ENCODE assay signal across 20 mouse cellular contexts in the genomic region with DNA sequence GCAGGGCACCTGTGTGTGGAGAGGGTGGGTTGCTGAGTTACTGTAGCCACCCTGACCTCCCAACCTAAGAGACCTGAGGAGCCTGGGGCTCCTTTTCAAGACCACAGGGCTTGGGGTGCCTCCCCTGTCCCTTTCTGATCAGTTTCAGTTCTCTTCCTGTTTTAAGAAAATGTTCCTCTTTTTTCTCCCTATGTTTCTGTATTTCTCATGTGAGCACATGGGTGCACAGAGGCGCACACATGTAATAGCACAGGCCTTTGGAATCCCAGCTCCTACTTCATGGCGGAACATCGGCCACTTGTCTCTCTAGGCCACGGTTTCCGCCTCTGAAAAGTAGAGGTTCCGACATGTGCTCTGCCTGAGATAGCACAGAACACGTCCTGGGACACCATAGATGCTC. TPM values are rescaled to one million over a fixed set of nuclear protein-coding genes. Genes with fewer than 3 reads are reported as not detected.
DNase-seq lines count a peak whose midpoint lies in the region; ATAC-seq and TF ChIP-seq lines count a peak whose summit lies in the region.
"Had no signal": no experiment of that assay in that cellular context is flagged by ENCODE, and none has a peak within 500 bp of the region (broad histone marks: within the 10 kb centered on the region; RNA-seq: fewer than 3 reads in every experiment).

No protein-coding gene starts in this region.

- DNase-seq in hindbrain, embryonic 14.5 days (ENCODE audit: low spot score) = no peak
- no peak for DNase-seq in hindbrain, postnatal 0 days (ENCODE audit: low spot score)
- peak; percentile 67 for DNase-seq in A20 (ENCODE audit: low read depth, low spot score)
- DNase-seq in urinary bladder, adult 18-20 months (ENCODE audit: low spot score in 2 of 2) = no peak
- DNase-seq in urinary bladder, postnatal 14 days (ENCODE audit: low spot score) = no peak
- DNase-seq: adrenal gland, adult 8-10 months; cerebellum, adult 11 months; cerebellum, adult 8-10 months; cerebellum, postnatal 25 days; gastrocnemius, postnatal 25 days; heart, adult 11 months; heart, postnatal 36 days had no signal

- WGBS in hindbrain, embryonic 14.5 days = 91% methylated on average over 7 of the region's 7 CpGs
- WGBS in hindbrain, postnatal 0 days = 92% methylated on average over 7 of the region's 7 CpGs

- ATAC-seq in hindbrain, embryonic 14.5 days (ENCODE audit: low FRiP score) = no peak
- no peak for ATAC-seq in hindbrain, postnatal 0 days
- ATAC-seq in common myeloid progenitor, adult 5-6 weeks (replicated peaks; ENCODE audit: low read depth, poor library complexity, severe bottlenecking) = peak; percentile 48; the same call in 1 of the 2 replicates
- peak; percentile 40; the same call in 1 of the 2 replicates for ATAC-seq in monocyte, adult 5-6 weeks (replicated peaks; ENCODE audit: insufficient number of reproducible peaks, low FRiP score, low TSS enrichment, poor library complexity, severe bottlenecking)
- ATAC-seq: forebrain, embryonic 16.5 days; hindbrain, embryonic 16.5 days had no signal

- H3K9ac ChIP-seq in hindbrain, embryonic 14.5 days = no peak overlapping the region
- H3K9ac ChIP-seq in hindbrain, postnatal 0 days (replicated peaks; ENCODE audit: low read length) = no peak overlapping the region
- H3K9ac ChIP-seq: embryonic facial prominence, embryonic 13.5 days; forebrain, embryonic 12.5 days; heart, embryonic 13.5 days had no signal

- H3K4me3 ChIP-seq in hindbrain, embryonic 14.5 days (replicated peaks; ENCODE audit: low read length) = no peak overlapping the region
- H3K4me3 ChIP-seq in hindbrain, postnatal 0 days (ENCODE audit: low read length) = no peak overlapping the region
- H3K4me3 ChIP-seq: embryonic facial prominence, embryonic 13.5 days; forebrain, embryonic 12.5 days; heart, embryonic 13.5 days had no signal

- no peaks in the 10 kb centered on the region for H3K27me3 ChIP-seq in hindbrain, embryonic 14.5 days (ENCODE audit: control insufficient read depth, insufficient read depth, low read length)
- no peaks in the 10 kb centered on the region for H3K27me3 ChIP-seq in hindbrain, postnatal 0 days (ENCODE audit: insufficient read depth, low read length)

- peak overlapping the region; percentile 9; the same call in 1 of the 2 replicates for H3K27ac ChIP-seq in hindbrain, embryonic 14.5 days
- H3K27ac ChIP-seq in hindbrain, postnatal 0 days = no peak overlapping the region
- H3K27ac ChIP-seq: embryonic facial prominence, embryonic 13.5 days; forebrain, embryonic 12.5 days; heart, embryonic 13.5 days had no signal

- H3K4me1 ChIP-seq in hindbrain, embryonic 14.5 days (replicated peaks; ENCODE audit: control insufficient read depth, insufficient read depth, low read length) = 0 out of 2 replicates have a peak, but pooled peaks cover 3% of the 10 kb centered on the region
- no peaks in the 10 kb centered on the region for H3K4me1 ChIP-seq in hindbrain, postnatal 0 days (ENCODE audit: insufficient read depth, low read length)
- H3K4me1 ChIP-seq: embryonic facial prominence, embryonic 13.5 days; heart, embryonic 13.5 days had no signal

- no peaks in the 10 kb centered on the region for H3K36me3 ChIP-seq in hindbrain, embryonic 14.5 days (replicated peaks; ENCODE audit: control insufficient read depth, insufficient read depth)
- H3K36me3 ChIP-seq in hindbrain, postnatal 0 days (ENCODE audit: insufficient read depth, low read length) = no peaks in the 10 kb centered on the region
- H3K36me3 ChIP-seq: embryonic facial prominence, embryonic 13.5 days; forebrain, embryonic 12.5 days; heart, embryonic 13.5 days had no signal

- no peaks in the 10 kb centered on the region for H3K9me3 ChIP-seq in hindbrain, embryonic 14.5 days (ENCODE audit: control insufficient read depth, low read length)
- no peaks in the 10 kb centered on the region for H3K9me3 ChIP-seq in hindbrain, postnatal 0 days (ENCODE audit: low read length)
- H3K9me3 ChIP-seq: forebrain, embryonic 12.5 days; heart, embryonic 13.5 days had no signal

- no peak overlapping the region for H3K4me2 ChIP-seq in hindbrain, embryonic 14.5 days (replicated peaks)
- no peak overlapping the region for H3K4me2 ChIP-seq in hindbrain, postnatal 0 days (ENCODE audit: low read depth, low read length)
- H3K4me2 ChIP-seq: embryonic facial prominence, embryonic 13.5 days; forebrain, embryonic 12.5 days; heart, embryonic 13.5 days had no signal

- no peak for TF ChIP-seq CTCF in hindbrain, postnatal 0 days (IDR thresholded peaks at IDR 0.05; ENCODE audit: low read depth)

RNA-seq across cellular contexts. Expression of a gene that starts 15.8 kb away (rescaled TPM):
- polyA plus RNA-seq in hindbrain, embryonic 14.5 days (2014; fragmentation: Nextera tagmentation; extraction: Ambion mirVana) = 197 and 208 TPM in 2 replicates
- 232 and 241 TPM in 2 replicates for total RNA-seq in hindbrain, postnatal 0 days (2014; rRNA removed)
- polyA plus RNA-seq in hindbrain, postnatal 0 days (2015; fragmentation: Nextera tagmentation; extraction: Ambion mirVana) = 216 and 218 TPM in 2 replicates
- total RNA-seq in common myeloid progenitor, adult 5-6 weeks (2017) = 101 and 107 TPM in 2 replicates
- total RNA-seq in monocyte, adult 5-6 weeks (2017) = 51.8 to 63.8 TPM (median 53.8 TPM) in 3 replicates

RNA-seq across cellular contexts. Expression of a gene that starts 37.4 kb away (rescaled TPM):
- 53.4 and 57.4 TPM in 2 replicates for polyA plus RNA-seq in hindbrain, embryonic 14.5 days (2014; fragmentation: Nextera tagmentation; extraction: Ambion mirVana)
- 288 and 303 TPM in 2 replicates for total RNA-seq in hindbrain, postnatal 0 days (2014; rRNA removed)
- 143 and 144 TPM in 2 replicates for polyA plus RNA-seq in hindbrain, postnatal 0 days (2015; fragmentation: Nextera tagmentation; extraction: Ambion mirVana)
- 33.8 and 51.5 TPM in 2 replicates for total RNA-seq in common myeloid progenitor, adult 5-6 weeks (2017)
- total RNA-seq in monocyte, adult 5-6 weeks (2017) = 61.5 to 65.7 TPM (median 63.1 TPM) in 3 replicates

RNA-seq across cellular contexts. Expression of a gene that starts 38.5 kb away (rescaled TPM):
- polyA plus RNA-seq in hindbrain, embryonic 14.5 days (2014; fragmentation: Nextera tagmentation; extraction: Ambion mirVana) = 2.7 and 3.2 TPM in 2 replicates
- 4.1 and 6.0 TPM in 2 replicates for total RNA-seq in hindbrain, postnatal 0 days (2014; rRNA removed)
- 5.1 and 5.3 TPM in 2 replicates for polyA plus RNA-seq in hindbrain, postnatal 0 days (2015; fragmentation: Nextera tagmentation; extraction: Ambion mirVana)
- 5.5 and 6.5 TPM in 2 replicates for total RNA-seq in common myeloid progenitor, adult 5-6 weeks (2017)
- 0.57 to 0.85 TPM in 2 of 3 replicates, not detected in the other for total RNA-seq in monocyte, adult 5-6 weeks (2017)
- total RNA-seq: gastrocnemius, adult 18-20 months; gastrocnemius, postnatal 25 days had no signal

RNA-seq across cellular contexts. Expression of a gene that starts 38.5 kb away (rescaled TPM):
- polyA plus RNA-seq in hindbrain, embryonic 14.5 days (2014; fragmentation: Nextera tagmentation; extraction: Ambion mirVana) = 12.0 and 13.1 TPM in 2 replicates
- total RNA-seq in hindbrain, postnatal 0 days (2014; rRNA removed) = 25.4 and 45.8 TPM in 2 replicates
- polyA plus RNA-seq in hindbrain, postnatal 0 days (2015; fragmentation: Nextera tagmentation; extraction: Ambion mirVana) = 13.4 and 14.7 TPM in 2 replicates
- total RNA-seq in common myeloid progenitor, adult 5-6 weeks (2017) = 22.0 and 24.7 TPM in 2 replicates
- total RNA-seq in monocyte, adult 5-6 weeks (2017) = not detected in 3 replicates
- total RNA-seq: heart, postnatal 36 days had no signal

Comparison
In these comparisons a context has a peak if more than half of its experiments do, and no peak if none do; other contexts are left out.
1. ATAC-seq: peak in common myeloid progenitor, adult 5-6 weeks (single experiment) and monocyte, adult 5-6 weeks (single experiment); none in hindbrain, embryonic 14.5 days (single experiment) and hindbrain, postnatal 0 days (single experiment).